Mouse (Mus musculus): ENCODE data around the gene Obp2b. TPM values are rescaled to one million over a fixed set of nuclear protein-coding genes. Genes with fewer than 3 reads are reported as not detected.

Gene Obp2b
- polyA plus RNA-seq, 2 experiments, result not detected

DNA sequence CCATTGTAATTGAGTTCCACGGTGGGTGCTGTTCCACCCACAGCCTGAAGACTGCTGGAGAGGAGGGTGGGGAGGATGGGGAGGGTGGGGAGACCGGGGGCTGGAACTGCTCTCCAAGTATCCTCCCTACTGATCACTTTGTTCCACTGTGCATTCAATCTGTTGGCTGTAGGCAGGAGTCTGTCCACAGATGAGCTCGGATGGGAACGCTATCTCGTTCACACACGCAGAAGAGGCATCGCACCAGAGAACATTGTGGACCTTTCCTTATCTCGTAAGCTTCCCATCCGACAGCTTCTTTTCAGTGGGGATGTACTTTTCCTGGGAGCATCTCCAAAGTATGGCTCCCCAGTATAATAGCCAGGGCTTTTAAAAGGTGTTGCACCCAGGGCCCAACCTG lies 42.3 kb downstream of the Obp2b start:
- Histone ChIP-seq H3K9ac (ENCODE audit: low read depth, low read length, severe bottlenecking) (no peak overlapping the region), H3K27me3 (ENCODE audit: control insufficient read depth, insufficient read depth, low read length) (no peaks in the 10 kb centered on the region), H3K36me3 (ENCODE audit: control insufficient read depth, insufficient read depth, low read length) (no peaks in the 10 kb centered on the region), H3K4me1 (ENCODE audit: control insufficient read depth, insufficient read depth, low read length) (no peaks in the 10 kb centered on the region), H3K4me3 (replicated peaks; ENCODE audit: low read length) (no peak overlapping the region), H3K27ac (replicated peaks; ENCODE audit: low read depth, low read length) (no peak overlapping the region), H3K4me2 (replicated peaks; ENCODE audit: low read depth, low read length, severe bottlenecking) (no peak overlapping the region), H3K9me3 (ENCODE audit: control insufficient read depth, low read length) (no peaks in the 10 kb centered on the region)
- ATAC-seq (ENCODE audit: low FRiP score, low read depth) (no peak), DNase-seq (ENCODE audit: low spot score) (no peak)
- 92% methylated on average over 9 of the region's 9 CpGs for WGBS
- TF ChIP-seq POLR2A (IDR thresholded peaks at IDR 0.05; ENCODE audit: borderline replicate concordance, extremely low read depth, insufficient read depth, insufficient read length), result no peak

GRCm38 (mm10) chr2:25780921-25781320 lies 44.1 kb downstream of the Obp2b start:
- Histone ChIP-seq H3K9me3 (ENCODE audit: control insufficient read depth, low read length) (no peaks in the 10 kb centered on the region), H3K27me3 (ENCODE audit: control insufficient read depth, insufficient read depth, low read length) (no peaks in the 10 kb centered on the region), H3K4me2 (replicated peaks; ENCODE audit: low read depth, low read length, severe bottlenecking) (no peak overlapping the region), H3K36me3 (ENCODE audit: control insufficient read depth, insufficient read depth, low read length) (no peaks in the 10 kb centered on the region), H3K27ac (replicated peaks; ENCODE audit: low read depth, low read length) (no peak overlapping the region), H3K9ac (ENCODE audit: low read depth, low read length, severe bottlenecking) (no peak overlapping the region), H3K4me1 (ENCODE audit: control insufficient read depth, insufficient read depth, low read length) (no peaks in the 10 kb centered on the region), H3K4me3 (replicated peaks; ENCODE audit: low read length) (no peak overlapping the region)
- DNase-seq (ENCODE audit: low spot score) (no peak), ATAC-seq (ENCODE audit: low FRiP score, low read depth) (no peak)
- 19% methylated on average over 4 of the region's 4 CpGs for WGBS
- TF ChIP-seq POLR2A (IDR thresholded peaks at IDR 0.05; ENCODE audit: borderline replicate concordance, extremely low read depth, insufficient read depth, insufficient read length), result no peak

DNA sequence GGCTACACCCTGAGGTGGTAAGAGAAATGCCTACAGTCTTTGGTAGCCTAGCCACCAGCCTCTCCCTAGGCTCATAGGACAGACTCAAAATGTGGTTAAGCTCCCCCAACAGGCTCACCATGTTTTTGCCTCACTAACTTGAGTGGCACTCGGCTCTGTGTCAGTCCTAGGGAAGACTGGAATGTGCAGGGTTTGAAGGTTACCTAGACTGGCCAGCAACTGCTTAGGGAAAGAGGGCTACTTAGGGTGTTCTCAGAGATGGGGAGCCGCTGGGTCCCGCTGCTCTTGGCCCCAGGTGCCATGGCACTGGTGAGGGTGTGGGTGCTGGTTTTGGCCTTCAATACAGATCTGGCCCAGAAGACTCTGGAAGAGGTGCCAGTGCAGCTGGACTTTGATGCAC lies 45.1 kb downstream of the Obp2b start, which contains the start of gene Gm13539:
Gene Gm13539 (plus strand): TSS at position 301 of the 400 bp plus-strand sequence.
- Histone ChIP-seq H3K4me3 (replicated peaks; ENCODE audit: low read length) (no peak within 1 kb of the TSS), H3K9ac (ENCODE audit: low read depth, low read length, severe bottlenecking) (no peak within 1 kb of the TSS), H3K9me3 (ENCODE audit: control insufficient read depth, low read length) (no peaks in the 10 kb centered on the region), H3K4me1 (ENCODE audit: control insufficient read depth, insufficient read depth, low read length) (no peaks in the 10 kb centered on the region), H3K4me2 (replicated peaks; ENCODE audit: low read depth, low read length, severe bottlenecking) (no peak within 1 kb of the TSS), H3K36me3 (ENCODE audit: control insufficient read depth, insufficient read depth, low read length) (no peaks in the 10 kb centered on the region), H3K27me3 (ENCODE audit: control insufficient read depth, insufficient read depth, low read length) (no peaks in the 10 kb centered on the region), H3K27ac (replicated peaks; ENCODE audit: low read depth, low read length) (no peak within 1 kb of the TSS)
- ATAC-seq (ENCODE audit: low FRiP score, low read depth) (no peak), DNase-seq (ENCODE audit: low spot score) (no peak)
- 78% methylated on average over 3 of the region's 3 CpGs for WGBS
- no peak for TF ChIP-seq POLR2A (IDR thresholded peaks at IDR 0.05; ENCODE audit: borderline replicate concordance, extremely low read depth, insufficient read depth, insufficient read length)

DNA sequence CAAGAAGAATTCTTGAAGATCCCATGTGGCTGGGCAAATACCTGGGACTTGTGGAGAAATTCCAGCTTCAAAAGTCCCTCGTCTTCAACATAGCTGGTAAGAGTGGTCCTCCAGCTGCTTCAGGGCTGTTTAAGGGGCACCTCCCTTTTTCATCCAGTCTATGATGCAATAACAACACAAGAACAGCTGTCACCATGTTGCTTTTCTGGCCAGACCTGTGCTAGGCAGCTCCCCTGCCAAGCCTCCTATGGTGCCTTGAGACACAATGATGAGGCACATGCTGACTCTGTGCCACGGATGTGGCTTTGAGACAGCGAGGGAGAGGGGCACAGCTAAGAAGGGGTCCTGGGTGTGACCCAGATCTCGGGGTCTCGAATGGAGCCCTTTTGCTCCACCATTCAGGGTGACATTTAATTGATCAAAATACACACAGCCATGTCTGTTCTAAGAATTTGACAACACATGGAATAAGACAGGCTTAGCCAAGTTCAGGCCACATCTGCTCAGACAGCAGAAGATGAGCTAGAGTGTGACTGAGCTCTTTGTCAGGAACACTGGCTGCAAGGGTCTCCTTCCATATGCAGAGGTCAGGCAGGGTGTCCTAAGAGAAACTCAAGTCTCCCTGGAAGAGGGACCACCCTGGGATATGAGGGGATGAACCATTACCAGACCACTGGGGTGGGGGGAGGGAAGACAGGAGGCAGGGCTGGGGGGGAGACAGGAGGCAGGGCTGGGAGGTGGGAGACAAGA lies 48.9 kb downstream of the Obp2b start:
- no peak for TF ChIP-seq POLR2A (IDR thresholded peaks at IDR 0.05; ENCODE audit: borderline replicate concordance, extremely low read depth, insufficient read depth, insufficient read length)
- WGBS, result 67% methylated on average over 5 of the region's 5 CpGs
- Histone ChIP-seq H3K9me3 (ENCODE audit: control insufficient read depth, low read length) (no peaks in the 10 kb centered on the region), H3K27ac (replicated peaks; ENCODE audit: low read depth, low read length) (no peak overlapping the region), H3K4me1 (ENCODE audit: control insufficient read depth, insufficient read depth, low read length) (no peaks in the 10 kb centered on the region), H3K9ac (ENCODE audit: low read depth, low read length, severe bottlenecking) (no peak overlapping the region), H3K27me3 (ENCODE audit: control insufficient read depth, insufficient read depth, low read length) (no peaks in the 10 kb centered on the region), H3K4me3 (replicated peaks; ENCODE audit: low read length) (no peak overlapping the region), H3K36me3 (ENCODE audit: control insufficient read depth, insufficient read depth, low read length) (no peaks in the 10 kb centered on the region), H3K4me2 (replicated peaks; ENCODE audit: low read depth, low read length, severe bottlenecking) (no peak overlapping the region)
- no peak for ATAC-seq (ENCODE audit: low FRiP score, low read depth)
- no peak for DNase-seq (ENCODE audit: low spot score)

DNA sequence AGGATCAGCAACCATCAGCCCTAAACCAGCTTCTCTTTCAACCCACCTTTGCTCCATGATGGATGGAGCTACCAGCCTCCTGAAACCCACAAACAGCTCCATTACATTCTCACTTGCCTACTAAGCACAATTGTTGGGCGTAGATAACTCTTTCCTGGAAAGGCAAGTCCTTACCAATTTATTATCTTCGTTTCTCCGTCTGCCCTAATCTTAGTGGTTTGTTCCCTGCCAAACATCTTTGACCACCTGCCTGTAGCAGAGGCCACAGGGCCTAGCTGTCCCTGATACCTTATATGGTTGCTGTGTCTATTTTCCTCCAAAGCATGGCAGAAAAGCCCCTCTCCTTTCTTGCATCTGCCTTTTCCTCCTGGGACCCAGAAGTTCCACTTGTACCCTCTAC lies 52.3 kb downstream of the Obp2b start:
- Histone ChIP-seq H3K4me1 (ENCODE audit: control insufficient read depth, insufficient read depth, low read length) (no peaks in the 10 kb centered on the region), H3K27ac (replicated peaks; ENCODE audit: low read depth, low read length) (no peak overlapping the region), H3K9me3 (ENCODE audit: control insufficient read depth, low read length) (no peaks in the 10 kb centered on the region), H3K4me3 (replicated peaks; ENCODE audit: low read length) (no peak overlapping the region), H3K27me3 (ENCODE audit: control insufficient read depth, insufficient read depth, low read length) (no peaks in the 10 kb centered on the region), H3K36me3 (ENCODE audit: control insufficient read depth, insufficient read depth, low read length) (no peaks in the 10 kb centered on the region), H3K9ac (ENCODE audit: low read depth, low read length, severe bottlenecking) (no peak overlapping the region), H3K4me2 (replicated peaks; ENCODE audit: low read depth, low read length, severe bottlenecking) (no peak overlapping the region)
- TF ChIP-seq POLR2A (IDR thresholded peaks at IDR 0.05; ENCODE audit: borderline replicate concordance, extremely low read depth, insufficient read depth, insufficient read length), result no peak
- ATAC-seq (ENCODE audit: low FRiP score, low read depth), result no peak
- no peak for DNase-seq (ENCODE audit: low spot score)
- 86% methylated on average over 3 of the region's 3 CpGs for WGBS

Other genes with a start within 250 kb of the Obp2b start
- gene Lcn12, start 243.1 kb upstream of the Obp2b start, polyA plus RNA-seq (2012; rRNA removed), result not detected in 2 replicates
- gene Lcn12, start 243.1 kb upstream of the Obp2b start, polyA plus RNA-seq (2014; fragmentation: Nextera tagmentation; extraction: Ambion mirVana), result not detected in 2 replicates
- gene Fbxw5, start 236.3 kb upstream of the Obp2b start, polyA plus RNA-seq (2012; rRNA removed), result 46.2 and 49.2 TPM in 2 replicates
- gene Fbxw5, start 236.3 kb upstream of the Obp2b start, polyA plus RNA-seq (2014; fragmentation: Nextera tagmentation; extraction: Ambion mirVana), result 70.0 and 76.9 TPM in 2 replicates
- 4.2 and 5.5 TPM in 2 replicates for gene C8g, start 235.3 kb upstream of the Obp2b start, polyA plus RNA-seq (2012; rRNA removed)
- gene C8g, start 235.3 kb upstream of the Obp2b start, polyA plus RNA-seq (2014; fragmentation: Nextera tagmentation; extraction: Ambion mirVana), result 4.4 and 4.6 TPM in 2 replicates
- 18.0 and 18.9 TPM in 2 replicates for gene Traf2, start 190.1 kb upstream of the Obp2b start, polyA plus RNA-seq (2012; rRNA removed)
- 29.2 and 35.6 TPM in 2 replicates for gene Traf2, start 190.1 kb upstream of the Obp2b start, polyA plus RNA-seq (2014; fragmentation: Nextera tagmentation; extraction: Ambion mirVana)
- gene Edf1, start 179.2 kb upstream of the Obp2b start, polyA plus RNA-seq (2012; rRNA removed), result 116 and 174 TPM in 2 replicates
- 325 and 331 TPM in 2 replicates for gene Edf1, start 179.2 kb upstream of the Obp2b start, polyA plus RNA-seq (2014; fragmentation: Nextera tagmentation; extraction: Ambion mirVana)
- 10.9 and 15.0 TPM in 2 replicates for gene Mamdc4, start 162.2 kb upstream of the Obp2b start, polyA plus RNA-seq (2012; rRNA removed)
- 1.4 and 1.8 TPM in 2 replicates for gene Mamdc4, start 162.2 kb upstream of the Obp2b start, polyA plus RNA-seq (2014; fragmentation: Nextera tagmentation; extraction: Ambion mirVana)
- gene Phpt1, start 161.8 kb upstream of the Obp2b start, polyA plus RNA-seq (2012; rRNA removed), result 137 and 139 TPM in 2 replicates
- 167 and 176 TPM in 2 replicates for gene Phpt1, start 161.8 kb upstream of the Obp2b start, polyA plus RNA-seq (2014; fragmentation: Nextera tagmentation; extraction: Ambion mirVana)
- gene Ajm1, start 155.3 kb upstream of the Obp2b start, polyA plus RNA-seq (2012; rRNA removed), result 2.5 and 3.5 TPM in 2 replicates
- 0.18 and 0.19 TPM in 2 replicates for gene Ajm1, start 155.3 kb upstream of the Obp2b start, polyA plus RNA-seq (2014; fragmentation: Nextera tagmentation; extraction: Ambion mirVana)
- 99.4 and 110 TPM in 2 replicates for gene Rabl6, start 128.5 kb upstream of the Obp2b start, polyA plus RNA-seq (2012; rRNA removed)
- 74.8 and 80.7 TPM in 2 replicates for gene Rabl6, start 128.5 kb upstream of the Obp2b start, polyA plus RNA-seq (2014; fragmentation: Nextera tagmentation; extraction: Ambion mirVana)
- gene Ccdc183, start 119.3 kb upstream of the Obp2b start, polyA plus RNA-seq (2012; rRNA removed), result 0.03 TPM in 2 replicates
- 0.19 and 0.28 TPM in 2 replicates for gene Ccdc183, start 119.3 kb upstream of the Obp2b start, polyA plus RNA-seq (2014; fragmentation: Nextera tagmentation; extraction: Ambion mirVana)
- gene Tmem141, start 115.0 kb upstream of the Obp2b start, polyA plus RNA-seq (2012; rRNA removed), result 25.6 and 26.8 TPM in 2 replicates
- 30.3 and 31.9 TPM in 2 replicates for gene Tmem141, start 115.0 kb upstream of the Obp2b start, polyA plus RNA-seq (2014; fragmentation: Nextera tagmentation; extraction: Ambion mirVana)
- gene Fcna, start 109.0 kb upstream of the Obp2b start, polyA plus RNA-seq (2012; rRNA removed), result 0.92 and 0.98 TPM in 2 replicates
- 2.0 TPM in 2 replicates for gene Fcna, start 109.0 kb upstream of the Obp2b start, polyA plus RNA-seq (2014; fragmentation: Nextera tagmentation; extraction: Ambion mirVana)
- gene Lcn8, start 83.9 kb upstream of the Obp2b start, polyA plus RNA-seq (2012; rRNA removed), result 0.13 and 0.29 TPM in 2 replicates
- 0.72 TPM in 1 of 2 replicates, not detected in the other for gene Lcn8, start 83.9 kb upstream of the Obp2b start, polyA plus RNA-seq (2014; fragmentation: Nextera tagmentation; extraction: Ambion mirVana)
- gene Lcn5, start 79.1 kb upstream of the Obp2b start, polyA plus RNA-seq (2012; rRNA removed), result 0.26 TPM in 1 of 2 replicates, not detected in the other
- not detected in 2 replicates for gene Lcn5, start 79.1 kb upstream of the Obp2b start, polyA plus RNA-seq (2014; fragmentation: Nextera tagmentation; extraction: Ambion mirVana)
- not detected in 2 replicates for gene Lcn6, start 60.2 kb upstream of the Obp2b start, polyA plus RNA-seq (2012; rRNA removed)
- gene Lcn6, start 60.2 kb upstream of the Obp2b start, polyA plus RNA-seq (2014; fragmentation: Nextera tagmentation; extraction: Ambion mirVana), result not detected in 2 replicates
- gene Lcn10, start 54.3 kb upstream of the Obp2b start, polyA plus RNA-seq (2012; rRNA removed), result not detected in 2 replicates
- gene Lcn10, start 54.3 kb upstream of the Obp2b start, polyA plus RNA-seq (2014; fragmentation: Nextera tagmentation; extraction: Ambion mirVana), result not detected in 2 replicates
- not detected in 2 replicates for gene Obp2a, start 37.0 kb upstream of the Obp2b start, polyA plus RNA-seq (2012; rRNA removed)
- not detected in 2 replicates for gene Obp2a, start 37.0 kb upstream of the Obp2b start, polyA plus RNA-seq (2014; fragmentation: Nextera tagmentation; extraction: Ambion mirVana)
- gene Bmyc, start 30.3 kb upstream of the Obp2b start, polyA plus RNA-seq (2012; rRNA removed), result 66.3 and 75.3 TPM in 2 replicates
- gene Bmyc, start 30.3 kb upstream of the Obp2b start, polyA plus RNA-seq (2014; fragmentation: Nextera tagmentation; extraction: Ambion mirVana), result 93.1 and 93.5 TPM in 2 replicates
- not detected in 2 replicates for gene Lcn3, start 28.6 kb downstream of the Obp2b start, polyA plus RNA-seq (2012; rRNA removed)
- gene Lcn3, start 28.6 kb downstream of the Obp2b start, polyA plus RNA-seq (2014; fragmentation: Nextera tagmentation; extraction: Ambion mirVana), result not detected in 2 replicates
- gene Lcn11, start 40.0 kb downstream of the Obp2b start, polyA plus RNA-seq (2012; rRNA removed), result not detected in 2 replicates
- gene Lcn11, start 40.0 kb downstream of the Obp2b start, polyA plus RNA-seq (2014; fragmentation: Nextera tagmentation; extraction: Ambion mirVana), result not detected in 2 replicates
- gene Gm13539, start 45.2 kb downstream of the Obp2b start, polyA plus RNA-seq (2012; rRNA removed), result not detected in 2 replicates
- not detected in 2 replicates for gene Gm13539, start 45.2 kb downstream of the Obp2b start, polyA plus RNA-seq (2014; fragmentation: Nextera tagmentation; extraction: Ambion mirVana)
- gene Glt6d1, start 78.8 kb downstream of the Obp2b start, polyA plus RNA-seq (2012; rRNA removed), result not detected in 2 replicates
- gene Glt6d1, start 78.8 kb downstream of the Obp2b start, polyA plus RNA-seq (2014; fragmentation: Nextera tagmentation; extraction: Ambion mirVana), result not detected in 2 replicates
- gene Lcn9, start 86.1 kb downstream of the Obp2b start, polyA plus RNA-seq (2012; rRNA removed), result 0.12 TPM in 1 of 2 replicates, not detected in the other
- not detected in 2 replicates for gene Lcn9, start 86.1 kb downstream of the Obp2b start, polyA plus RNA-seq (2014; fragmentation: Nextera tagmentation; extraction: Ambion mirVana)
- gene Sohlh1, start 110.2 kb downstream of the Obp2b start, polyA plus RNA-seq (2012; rRNA removed), result 0.18 and 0.28 TPM in 2 replicates
- gene Sohlh1, start 110.2 kb downstream of the Obp2b start, polyA plus RNA-seq (2014; fragmentation: Nextera tagmentation; extraction: Ambion mirVana), result 0.14 and 0.46 TPM in 2 replicates
- gene Kcnt1, start 126.7 kb downstream of the Obp2b start, polyA plus RNA-seq (2012; rRNA removed), result 2.7 and 3.2 TPM in 2 replicates
- gene Kcnt1, start 126.7 kb downstream of the Obp2b start, polyA plus RNA-seq (2014; fragmentation: Nextera tagmentation; extraction: Ambion mirVana), result 0.08 and 0.15 TPM in 2 replicates
- gene Camsap1, start 246.3 kb downstream of the Obp2b start, polyA plus RNA-seq (2012; rRNA removed), result 16.1 and 16.7 TPM in 2 replicates
- 24.2 and 27.8 TPM in 2 replicates for gene Camsap1, start 246.3 kb downstream of the Obp2b start, polyA plus RNA-seq (2014; fragmentation: Nextera tagmentation; extraction: Ambion mirVana)